Mouse (Mus musculus) midbrain, embryonic 14.5 days (tissue): ENCODE measurements at regions not wholly inside any gene's neighbourhood (a gene's known extent, or its start where the extent isn't known, plus 50 kb on each side); places are given as distances from the start of the nearest gene placed in this dataset.
A peak's percentile ranks its signal among the peaks of the same experiment; 100 is the strongest.

ENCODE experiments used
- ATAC-seq: fragments of 200-750 bp; cut with Nextera tagmentation; 2 replicates; pipeline ENCODE4 v1.8.0; 2017; ENCODE audit warnings: moderate number of reproducible peaks, moderate library complexity; ENCODE audit not compliant: low FRiP score, low TSS enrichment
- DNase-seq: peaks from one replicate; pipeline ENCODE4 v3.0.0-alpha.2; 2015
- H3K27ac ChIP-seq: fragments of 300-500 bp; sonication (generic); replicated peaks from 2 replicates; pipeline ENCODE4 v1.5.1; 2014; ENCODE audit warnings: mild to moderate bottlenecking, low read depth, low read length, moderate library complexity
- H3K27me3 ChIP-seq: fragments of 300-500 bp; sonication (generic); 2 replicates; pipeline ENCODE4 v1.6.1; 2014; ENCODE audit warnings: low read length, control low read depth, mixed read lengths; ENCODE audit not compliant: control insufficient read depth, insufficient read depth
- H3K36me3 ChIP-seq: fragments of 300-500 bp; sonication (generic); 2 replicates; pipeline ENCODE4 v1.6.1; 2014; ENCODE audit warnings: low read length, control low read depth; ENCODE audit not compliant: control insufficient read depth, insufficient read depth
- H3K4me1 ChIP-seq: fragments of 300-500 bp; sonication (generic); 2 replicates; pipeline ENCODE4 v1.6.1; 2014; ENCODE audit warnings: mild to moderate bottlenecking, antibody characterized with exemption, low read length, control low read depth; ENCODE audit not compliant: control insufficient read depth, insufficient read depth
- H3K4me2 ChIP-seq: fragments of 300-500 bp; sonication (generic); 2 replicates; pipeline ENCODE4 v1.6.1; 2014; ENCODE audit warnings: mild to moderate bottlenecking, low read length, moderate library complexity
- H3K4me3 ChIP-seq: fragments of 300-500 bp; sonication (generic); replicated peaks from 2 replicates; pipeline ENCODE4 v1.5.1; 2014; ENCODE audit warnings: low read depth, low read length
- H3K9ac ChIP-seq: fragments of 300-500 bp; sonication (generic); replicated peaks from 2 replicates; pipeline ENCODE4 v1.6.1; 2014; ENCODE audit warnings: mild to moderate bottlenecking, low read length, moderate library complexity
- H3K9me3 ChIP-seq: fragments of 300-500 bp; sonication (generic); 2 replicates; pipeline ENCODE4 v1.6.1; 2016; ENCODE audit warnings: low read length, control low read depth, mixed read lengths; ENCODE audit not compliant: control insufficient read depth
- WGBS: fragments of 180-500 bp; shearing (Covaris S2); extraction: QIAGEN DNeasy Blood & Tissue Kit; methylation state at CpG from one replicate; pipeline ENCODE4 v1.1.7; 2014; 5-methylcytosine and 5-hydroxymethylcytosine counted together

DNA sequence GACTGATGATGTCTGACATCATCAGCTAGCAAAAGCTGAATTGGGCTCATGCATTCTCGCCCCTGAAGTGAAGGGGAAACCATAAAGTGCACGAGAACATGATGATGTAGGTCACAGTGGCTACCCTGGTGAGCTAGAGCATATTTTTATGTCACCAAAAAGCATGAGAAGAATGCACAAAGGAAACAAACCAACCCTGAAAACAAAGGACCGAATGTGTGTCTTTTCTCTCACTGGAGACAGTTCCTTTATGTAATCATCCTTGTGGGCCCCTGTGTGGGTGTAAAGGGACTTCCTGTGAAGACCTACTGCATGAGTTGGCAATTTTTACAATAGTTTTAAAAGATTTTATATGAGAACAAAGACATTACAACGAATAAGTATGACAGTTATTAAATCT is 270.2 kb upstream of the Ptger4 start:
- Histone ChIP-seq H3K4me1 (no peaks in the 10 kb centered on the region), H3K27ac (no peak overlapping the region), H3K4me3 (no peak overlapping the region), H3K27me3 (no peaks in the 10 kb centered on the region), H3K36me3 (no peaks in the 10 kb centered on the region), H3K9ac (no peak overlapping the region), H3K4me2 (no peak overlapping the region), H3K9me3 (no peaks in the 10 kb centered on the region)
- DNase-seq, result no peak
- ATAC-seq, result no peak
- whole genome bisulfite sequencing, result 61% methylated on average over 4 of the region's 4 CpGs

DNA sequence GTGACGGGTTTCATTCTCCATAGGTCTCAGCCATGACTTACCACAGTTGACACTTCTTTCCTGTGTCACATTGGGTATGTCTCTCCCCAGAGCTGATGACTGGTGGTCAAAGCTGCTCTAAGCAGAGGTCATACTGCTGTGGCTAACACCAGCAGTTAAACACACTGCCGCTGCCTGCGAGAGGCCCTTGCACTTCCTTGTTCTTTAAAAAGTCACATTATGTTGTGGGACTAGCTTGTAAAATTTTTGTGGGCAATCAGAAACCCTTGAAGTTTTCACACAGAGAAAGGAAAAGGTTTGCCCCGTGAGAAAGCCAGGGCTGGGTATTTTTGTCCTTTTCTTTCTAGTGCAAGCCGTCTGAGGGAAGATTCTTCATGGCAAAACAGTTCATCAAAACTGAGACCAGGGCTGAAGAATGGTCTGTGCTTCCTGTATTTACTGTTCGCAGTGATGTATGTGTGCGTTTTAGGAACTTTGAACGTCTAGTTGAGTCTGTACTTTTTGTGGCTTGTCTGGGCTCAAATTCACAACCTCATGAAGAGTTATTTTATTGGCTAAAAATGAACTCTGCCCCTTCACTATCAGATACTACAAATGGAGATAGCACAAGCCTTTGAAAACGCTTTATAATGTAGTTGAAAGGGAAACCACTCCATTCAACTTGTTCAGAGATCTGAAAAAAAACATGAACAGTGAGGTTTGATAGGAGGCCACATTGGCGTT is 273.4 kb upstream of the Ptger4 start:
- ATAC-seq (no peak), DNase-seq (no peak)

DNA sequence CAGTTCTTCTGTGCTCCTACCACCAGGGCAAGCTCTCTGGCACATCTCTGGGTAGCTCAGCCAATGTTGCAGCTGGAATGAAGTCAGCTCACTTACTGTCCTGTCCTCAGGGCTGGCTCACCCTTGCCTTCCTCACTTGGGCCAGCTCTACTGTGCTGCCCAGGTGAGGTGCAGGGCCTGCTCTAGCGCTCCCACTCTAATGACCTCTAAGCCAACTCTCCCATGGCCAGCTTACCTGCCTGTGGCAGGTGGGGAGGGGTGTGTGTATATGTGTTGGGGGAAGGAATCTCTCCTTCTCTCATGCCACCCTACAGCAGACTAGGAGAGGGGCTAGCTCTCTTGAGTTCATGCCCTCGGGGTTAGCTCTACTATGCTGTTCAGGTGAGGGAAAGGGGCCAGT is 275.6 kb upstream of the Ptger4 start:
- H3K27me3 ChIP-seq, result no peaks in the 10 kb centered on the region
- no peak overlapping the region for H3K27ac ChIP-seq
- WGBS, result 91% methylated on average over 2 of the region's 2 CpGs
- no peak overlapping the region for H3K4me3 ChIP-seq
- H3K9me3 ChIP-seq, result no peaks in the 10 kb centered on the region
- H3K4me2 ChIP-seq, result no peak overlapping the region
- no peak overlapping the region for H3K9ac ChIP-seq
- DNase-seq (no peak), ATAC-seq (peak; percentile 57; the same call in 1 of the 2 replicates)
- no peaks in the 10 kb centered on the region for H3K4me1 ChIP-seq
- H3K36me3 ChIP-seq, result no peaks in the 10 kb centered on the region

More for the DNA sequence above, 273.4 kb upstream of the Ptger4 start:
- no peaks in the 10 kb centered on the region for H3K36me3 ChIP-seq
- H3K9me3 ChIP-seq, result no peaks in the 10 kb centered on the region
- H3K4me3 ChIP-seq, result no peak overlapping the region
- WGBS, result 87% methylated on average over 10 of the region's 10 CpGs
- no peaks in the 10 kb centered on the region for H3K27me3 ChIP-seq
- no peak overlapping the region for H3K27ac ChIP-seq
- H3K9ac ChIP-seq, result no peak overlapping the region
- no peaks in the 10 kb centered on the region for H3K4me1 ChIP-seq
- H3K4me2 ChIP-seq, result no peak overlapping the region

DNA sequence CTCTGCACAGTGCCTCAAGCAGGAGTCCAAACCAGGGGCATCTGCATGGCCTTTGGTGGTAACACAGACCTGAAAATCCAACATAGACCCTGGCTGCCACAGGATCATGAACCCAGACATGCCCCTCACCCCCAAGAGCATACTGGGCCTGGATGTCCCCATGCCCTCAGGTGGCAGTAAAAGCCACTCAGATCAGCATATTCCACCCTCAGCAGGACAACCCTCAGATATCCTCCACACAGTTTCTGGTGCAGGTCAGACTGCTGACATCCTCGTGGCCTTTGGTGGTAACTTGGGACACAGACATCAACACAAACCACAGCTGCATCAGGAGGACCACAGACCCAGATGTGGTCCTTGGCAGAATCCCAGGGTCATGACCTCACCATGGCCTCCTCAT is 276.0 kb upstream of the Ptger4 start:
- ATAC-seq (peak; percentile 38; the same call in 1 of the 2 replicates), DNase-seq (no peak)
- no peak overlapping the region for H3K27ac ChIP-seq
- H3K9ac ChIP-seq, result no peak overlapping the region
- H3K4me3 ChIP-seq, result no peak overlapping the region
- H3K9me3 ChIP-seq, result no peaks in the 10 kb centered on the region
- H3K36me3 ChIP-seq, result no peaks in the 10 kb centered on the region
- H3K27me3 ChIP-seq, result no peaks in the 10 kb centered on the region
- WGBS, result 94% methylated on average over 1 of the region's 1 CpGs
- no peak overlapping the region for H3K4me2 ChIP-seq
- H3K4me1 ChIP-seq, result no peaks in the 10 kb centered on the region

DNA sequence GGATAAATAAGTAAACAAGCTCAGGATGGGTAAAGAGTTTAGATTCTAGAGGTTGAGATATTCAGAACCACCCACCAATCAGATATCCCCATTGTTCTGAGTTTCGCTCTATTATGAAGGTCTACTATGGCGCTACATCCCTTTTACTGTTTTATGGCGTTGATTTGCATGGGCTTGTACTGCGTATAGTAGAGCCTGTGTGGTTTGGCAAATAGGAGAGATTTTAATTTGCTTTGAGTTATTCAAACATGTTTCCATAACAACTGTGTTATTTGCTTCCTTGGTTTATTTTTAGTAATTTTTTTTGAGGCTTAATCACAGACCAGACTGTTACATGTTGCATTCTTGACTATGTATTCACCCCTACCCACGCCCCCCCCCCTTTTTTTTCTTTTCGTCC is 284.6 kb upstream of the Ptger4 start:
- ATAC-seq (no peak), DNase-seq (no peak)

DNA sequence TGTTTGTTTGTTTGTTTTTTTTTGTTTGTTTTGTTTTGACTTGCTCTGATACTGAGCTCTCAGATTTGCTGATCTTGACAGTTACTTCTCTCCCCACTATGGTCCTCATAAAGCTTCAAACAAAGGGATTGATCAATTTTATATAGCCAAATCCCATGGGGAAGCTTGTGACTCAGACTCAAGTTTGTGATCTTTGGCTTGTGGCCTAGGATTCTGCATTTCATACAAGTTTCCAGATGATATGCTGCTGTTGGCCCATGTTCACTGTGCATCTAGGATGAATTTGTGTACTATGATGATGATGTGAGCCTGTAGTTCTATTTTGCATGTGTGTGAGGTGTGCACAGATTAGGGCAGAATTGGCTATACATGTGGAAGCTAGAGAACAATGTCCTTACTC is 289.7 kb upstream of the Ptger4 start:
- no peak overlapping the region for H3K27ac ChIP-seq
- DNase-seq, result no peak
- no peak overlapping the region for H3K4me3 ChIP-seq
- no peak overlapping the region for H3K4me2 ChIP-seq
- no peak for ATAC-seq
- no peaks in the 10 kb centered on the region for H3K27me3 ChIP-seq
- no peaks in the 10 kb centered on the region for H3K9me3 ChIP-seq
- H3K9ac ChIP-seq, result no peak overlapping the region
- H3K4me1 ChIP-seq, result no peaks in the 10 kb centered on the region
- no peaks in the 10 kb centered on the region for H3K36me3 ChIP-seq

More for the DNA sequence above, 284.6 kb upstream of the Ptger4 start:
- Histone ChIP-seq H3K27ac (no peak overlapping the region), H3K9me3 (no peaks in the 10 kb centered on the region), H3K27me3 (no peaks in the 10 kb centered on the region), H3K4me1 (no peaks in the 10 kb centered on the region), H3K4me2 (no peak overlapping the region), H3K36me3 (no peaks in the 10 kb centered on the region), H3K9ac (no peak overlapping the region), H3K4me3 (no peak overlapping the region)
- 91% methylated on average over 6 of the region's 6 CpGs for WGBS

DNA sequence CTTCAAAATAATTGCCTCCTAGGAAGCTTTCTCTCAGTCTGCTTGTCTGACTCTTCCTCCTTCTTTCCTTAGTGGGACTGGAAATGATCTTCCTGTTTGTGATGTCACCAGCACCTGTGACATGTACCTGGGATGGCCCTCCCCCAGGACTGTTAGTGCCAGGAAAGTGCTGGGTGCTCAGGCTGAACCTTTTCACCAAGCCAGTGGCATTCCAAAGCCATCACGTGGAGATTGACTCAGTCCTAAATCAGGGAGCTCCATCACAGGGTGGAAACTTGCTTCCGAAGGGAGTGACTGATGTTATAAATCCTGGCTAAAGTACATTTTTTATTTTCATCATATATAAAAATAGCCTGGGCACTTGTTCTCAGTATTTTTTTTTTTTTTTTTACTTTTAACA is 293.4 kb upstream of the Ptger4 start:
- no peaks in the 10 kb centered on the region for H3K4me1 ChIP-seq
- H3K9ac ChIP-seq, result no peak overlapping the region
- DNase-seq, result no peak
- 71% methylated on average over 2 of the region's 2 CpGs for WGBS
- H3K36me3 ChIP-seq, result no peaks in the 10 kb centered on the region
- H3K4me2 ChIP-seq, result no peak overlapping the region
- no peak for ATAC-seq
- H3K4me3 ChIP-seq, result no peak overlapping the region
- H3K9me3 ChIP-seq, result no peaks in the 10 kb centered on the region
- H3K27ac ChIP-seq, result no peak overlapping the region
- H3K27me3 ChIP-seq, result no peaks in the 10 kb centered on the region

DNA sequence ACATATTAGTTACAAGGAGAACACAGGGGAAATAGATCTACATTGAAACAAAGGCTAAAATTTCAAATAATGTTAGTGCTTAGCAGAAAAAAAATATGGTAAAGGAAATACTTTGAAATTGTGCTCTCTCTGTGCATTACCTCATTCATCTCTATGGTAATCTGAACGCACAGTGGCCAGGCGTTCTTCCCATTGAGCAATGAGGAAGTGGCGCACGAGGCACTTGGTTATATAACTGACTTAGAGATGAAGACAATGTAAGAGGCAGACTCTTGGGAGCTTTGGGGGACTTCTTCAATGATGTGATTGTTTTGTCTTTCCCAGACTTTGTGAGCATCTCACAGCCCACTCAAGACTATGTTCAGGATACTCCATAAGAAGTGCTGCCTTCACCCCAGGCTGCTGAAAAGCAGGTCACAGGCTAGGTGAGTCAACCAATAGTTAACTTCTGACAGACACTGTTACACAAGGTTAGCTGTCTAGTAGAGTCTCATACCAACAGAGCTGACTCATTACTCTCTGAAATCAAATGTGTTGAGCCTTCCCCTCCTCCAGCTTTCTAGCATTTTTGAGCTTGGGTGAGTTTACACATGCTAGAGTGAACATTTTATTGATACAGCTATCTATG is 295.4 kb upstream of the Ptger4 start:
- H3K4me1 ChIP-seq, result no peaks in the 10 kb centered on the region
- no peak overlapping the region for H3K4me3 ChIP-seq
- H3K27ac ChIP-seq, result no peak overlapping the region
- no peaks in the 10 kb centered on the region for H3K27me3 ChIP-seq
- ATAC-seq, result no peak
- H3K9me3 ChIP-seq, result no peaks in the 10 kb centered on the region
- no peak for DNase-seq
- H3K4me2 ChIP-seq, result no peak overlapping the region
- H3K36me3 ChIP-seq, result no peaks in the 10 kb centered on the region
- 89% methylated on average over 4 of the region's 4 CpGs for WGBS
- no peak overlapping the region for H3K9ac ChIP-seq

DNA sequence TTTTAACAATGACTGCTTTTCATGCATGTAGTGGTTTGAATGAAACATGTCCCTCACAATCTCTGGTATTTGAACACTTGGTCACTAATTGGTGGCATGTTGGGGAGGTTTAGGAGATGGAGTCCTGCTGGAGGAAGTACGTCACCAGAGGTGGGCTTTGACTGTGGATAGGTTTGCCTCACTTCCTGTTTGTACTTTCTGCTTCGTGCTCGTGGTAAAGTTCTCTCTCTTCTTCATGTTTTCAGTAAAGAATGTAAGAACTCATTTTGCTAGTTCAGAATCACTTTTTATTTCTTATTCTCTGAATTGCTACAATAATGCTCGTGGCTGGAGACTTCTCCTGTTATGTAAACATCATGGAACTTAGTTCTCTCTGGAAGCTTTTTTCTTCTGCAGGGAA is 310.5 kb upstream of the Ptger4 start:
- no peak for ATAC-seq
- Histone ChIP-seq H3K4me3 (no peak overlapping the region), H3K36me3 (no peaks in the 10 kb centered on the region), H3K27me3 (no peaks in the 10 kb centered on the region), H3K27ac (no peak overlapping the region), H3K9me3 (no peaks in the 10 kb centered on the region), H3K9ac (no peak overlapping the region), H3K4me2 (no peak overlapping the region), H3K4me1 (no peaks in the 10 kb centered on the region)
- DNase-seq, result no peak
- 88% methylated on average over 4 of the region's 4 CpGs for WGBS
